8 mouse cellular contexts compared by ENCODE assay signal in genomic region chrX:100625802-100626793, GRCm38 (mm10). TPM values are rescaled to one million over a fixed set of nuclear protein-coding genes. Genes with fewer than 3 reads are reported as not detected.
A peak's percentile ranks its signal among the peaks of the same experiment; 100 is the strongest.
DNase-seq lines count a peak whose midpoint lies in the region; ATAC-seq and TF ChIP-seq lines count a peak whose summit lies in the region.

TSS of gene Pdzd11 (minus strand) at chrX:100626568.

- H3K9ac ChIP-seq in embryonic facial prominence, embryonic 13.5 days = peak within 1 kb of the TSS; percentile 76
- peak within 1 kb of the TSS; percentile 65 for H3K9ac ChIP-seq in limb, embryonic 12.5 days (replicated peaks)
- H3K9ac ChIP-seq in midbrain, embryonic 15.5 days = peak within 1 kb of the TSS; percentile 45; the same call in 1 of the 2 replicates

- H3K36me3 ChIP-seq in embryonic facial prominence, embryonic 13.5 days = peaks cover 13% of the 10 kb centered on the region
- H3K36me3 ChIP-seq in kidney, adult 2 months (ENCODE audit: control insufficient read depth, insufficient read depth, low read length) = no peaks in the 10 kb centered on the region
- peaks cover 11% of the 10 kb centered on the region for H3K36me3 ChIP-seq in limb, embryonic 12.5 days
- H3K36me3 ChIP-seq in midbrain, embryonic 15.5 days (replicated peaks) = no peaks in the 10 kb centered on the region
- peaks cover 1% of the 10 kb centered on the region; the same call in 1 of the 2 replicates for H3K36me3 ChIP-seq in spleen, adult 2 months (ENCODE audit: control insufficient read depth, insufficient read depth, low read length)

- H3K27ac ChIP-seq in embryonic facial prominence, embryonic 13.5 days = peak within 1 kb of the TSS; percentile 82
- peak within 1 kb of the TSS; percentile 66; the same call in 1 of the 2 replicates for H3K27ac ChIP-seq in kidney, adult 2 months (ENCODE audit: insufficient read depth, low read depth, low read length)
- peak within 1 kb of the TSS; percentile 83 for H3K27ac ChIP-seq in limb, embryonic 12.5 days
- H3K27ac ChIP-seq in midbrain, embryonic 15.5 days = peak within 1 kb of the TSS; percentile 47; the same call in 1 of the 2 replicates
- peak within 1 kb of the TSS; percentile 78; the same call in 1 of the 2 replicates for H3K27ac ChIP-seq in spleen, adult 2 months (ENCODE audit: insufficient read depth, low read length)

- peak within 1 kb of the TSS; percentile 70 for H3K4me2 ChIP-seq in embryonic facial prominence, embryonic 13.5 days
- H3K4me2 ChIP-seq in limb, embryonic 12.5 days = peak within 1 kb of the TSS; percentile 67
- peak within 1 kb of the TSS; percentile 82 for H3K4me2 ChIP-seq in midbrain, embryonic 15.5 days

- WGBS in embryonic facial prominence, embryonic 13.5 days = 23% methylated on average over 62 of the region's 62 CpGs
- 2% methylated on average over 58 of the region's 62 CpGs for WGBS in kidney, adult 2 months
- 14% methylated on average over 62 of the region's 62 CpGs for WGBS in limb, embryonic 12.5 days
- WGBS in midbrain, embryonic 15.5 days = 27% methylated on average over 62 of the region's 62 CpGs
- 26% methylated on average over 62 of the region's 62 CpGs for WGBS in spleen, adult 2 months

- no peak for TF ChIP-seq CTCF in kidney, adult 2 months (conservative IDR thresholded peaks at IDR 0.05; ENCODE audit: insufficient read depth, insufficient read length, low read depth, low read length)
- no peak for TF ChIP-seq CTCF in spleen, adult 2 months (IDR thresholded peaks at IDR 0.05; ENCODE audit: extremely low read depth, insufficient read depth, insufficient read length, insufficient replicate concordance)

- H3K4me3 ChIP-seq in embryonic facial prominence, embryonic 13.5 days = peak within 1 kb of the TSS; percentile 59
- H3K4me3 ChIP-seq in kidney, adult 2 months (ENCODE audit: insufficient read depth, low read depth, low read length) = peak within 1 kb of the TSS; percentile 74
- peak within 1 kb of the TSS; percentile 59 for H3K4me3 ChIP-seq in limb, embryonic 12.5 days (replicated peaks)
- H3K4me3 ChIP-seq in midbrain, embryonic 15.5 days = peak within 1 kb of the TSS; percentile 48
- peak within 1 kb of the TSS; percentile 76 for H3K4me3 ChIP-seq in spleen, adult 2 months (ENCODE audit: extremely low read depth, insufficient read depth, insufficient read length)

- TF ChIP-seq POLR2A in kidney, adult 2 months (IDR thresholded peaks at IDR 0.05; ENCODE audit: low read depth, low read length) = peak; percentile 38
- peak; percentile 24 for TF ChIP-seq POLR2A in spleen, adult 2 months (IDR thresholded peaks at IDR 0.05; ENCODE audit: low read depth, low read length)

- no peaks in the 10 kb centered on the region; the same call in 1 of the 2 replicates for H3K4me1 ChIP-seq in embryonic facial prominence, embryonic 13.5 days
- no peaks in the 10 kb centered on the region; the same call in 1 of the 2 replicates for H3K4me1 ChIP-seq in kidney, adult 2 months (ENCODE audit: control insufficient read depth, insufficient read depth, low read length)
- no peaks in the 10 kb centered on the region; the same call in 1 of the 2 replicates for H3K4me1 ChIP-seq in limb, embryonic 12.5 days (replicated peaks)
- H3K4me1 ChIP-seq in midbrain, embryonic 15.5 days = peaks cover 13% of the 10 kb centered on the region
- H3K4me1 ChIP-seq in spleen, adult 2 months (ENCODE audit: control insufficient read depth, insufficient read depth, insufficient read length) = no peaks in the 10 kb centered on the region

- no peaks in the 10 kb centered on the region for H3K9me3 ChIP-seq in embryonic facial prominence, embryonic 13.5 days
- no peaks in the 10 kb centered on the region for H3K9me3 ChIP-seq in limb, embryonic 12.5 days
- no peaks in the 10 kb centered on the region for H3K9me3 ChIP-seq in midbrain, embryonic 15.5 days

- peaks cover 10% of the 10 kb centered on the region for H3K27me3 ChIP-seq in embryonic facial prominence, embryonic 13.5 days
- H3K27me3 ChIP-seq in kidney, adult 2 months (replicated peaks; ENCODE audit: control insufficient read depth, insufficient read depth, low read length) = no peaks in the 10 kb centered on the region
- H3K27me3 ChIP-seq in limb, embryonic 12.5 days = peaks cover 11% of the 10 kb centered on the region
- no peaks in the 10 kb centered on the region for H3K27me3 ChIP-seq in midbrain, embryonic 15.5 days (replicated peaks)
- H3K27me3 ChIP-seq in spleen, adult 2 months (ENCODE audit: control insufficient read depth, insufficient read depth, low read length) = no peaks in the 10 kb centered on the region

- ATAC-seq in embryonic facial prominence, embryonic 13.5 days (ENCODE audit: insufficient number of reproducible peaks, insufficient read depth, low FRiP score, low TSS enrichment, low read depth) = peak; percentile 98
- peak; percentile 98 for ATAC-seq in limb, embryonic 12.5 days (ENCODE audit: insufficient number of reproducible peaks, insufficient read depth, low FRiP score, low TSS enrichment, low read depth)
- ATAC-seq in midbrain, embryonic 15.5 days (replicated peaks) = peak; percentile 100

- peak; percentile 97 for DNase-seq in 3134 (ENCODE audit: extremely low read depth, insufficient read length, low spot score)
- DNase-seq in adrenal gland, postnatal 36 days = peak; percentile 92 to 94
- DNase-seq in heart, adult 18-20 months = peak; percentile 88 to 94
- peak; percentile 95 for DNase-seq in kidney, adult 2 months
- DNase-seq in spleen, adult 2 months (ENCODE audit: low read depth in 1 of 2, low spot score in 2 of 2) = peak; percentile 79 to 83

RNA-seq across cellular contexts. Expression of gene Pdzd11, which starts in this region (rescaled TPM):
- 10 to 100 TPM; 45.6 to 52.2 TPM for total RNA-seq in adrenal gland, postnatal 36 days (2021)
- polyA plus RNA-seq in embryonic facial prominence, embryonic 13.5 days (2015; fragmentation: Nextera tagmentation; extraction: Ambion mirVana) = 117 and 133 TPM in 2 replicates
- 10 to 100 TPM; 21.3 to 23.5 TPM for total RNA-seq in heart, adult 18-20 months (2021)
- polyA plus RNA-seq in kidney, adult 2 months (2012; rRNA removed) = 31.2 and 36.6 TPM in 2 replicates
- polyA plus RNA-seq in limb, embryonic 12.5 days (2016; fragmentation: Nextera tagmentation; extraction: Ambion mirVana) = 104 and 117 TPM in 2 replicates
- 94.0 and 98.2 TPM in 2 replicates for polyA plus RNA-seq in midbrain, embryonic 15.5 days (2015; fragmentation: Nextera tagmentation; extraction: Ambion mirVana)
- 6.9 and 7.7 TPM in 2 replicates for polyA plus RNA-seq in spleen, adult 2 months (2012; rRNA removed)

Comparison
In these comparisons a context has a peak if more than half of its experiments do, and no peak if none do; other contexts are left out.
1. Peak in every context shown above with its lines: DNase-seq, ATAC-seq, H3K4me3 ChIP-seq and H3K27ac ChIP-seq.